Mouse (Mus musculus) neural tube, embryonic 14.5 days (tissue): ENCODE measurements around the gene Acp5. TPM values are rescaled to one million over a fixed set of nuclear protein-coding genes. Genes with fewer than 3 reads are reported as not detected.

Experiments used
- ATAC-seq: fragments of 200-750 bp; cut with Nextera tagmentation; 2 replicates; pipeline ENCODE4 v1.8.0; 2017; ENCODE audit warnings: low read depth, mild to moderate bottlenecking, moderate TSS enrichment, moderate library complexity
- H3K27ac ChIP-seq: fragments of 300-500 bp; sonication (generic); 2 replicates; pipeline ENCODE4 v1.5.1; 2014; ENCODE audit warnings: low read depth, mild to moderate bottlenecking, control low read depth, low read length, moderate library complexity, mixed read lengths
- H3K27me3 ChIP-seq: fragments of 300-500 bp; sonication (generic); 2 replicates; pipeline ENCODE4 v1.6.1; 2014; ENCODE audit warnings: low read length; ENCODE audit not compliant: control insufficient read depth, insufficient read depth
- H3K36me3 ChIP-seq: fragments of 300-500 bp; sonication (generic); 2 replicates; pipeline ENCODE4 v1.6.1; 2014; ENCODE audit warnings: low read length, mixed read lengths; ENCODE audit not compliant: control insufficient read depth, insufficient read depth
- H3K4me1 ChIP-seq: fragments of 300-500 bp; sonication (generic); 2 replicates; pipeline ENCODE4 v1.6.1; 2014; ENCODE audit warnings: low read length; ENCODE audit not compliant: control insufficient read depth, insufficient read depth
- H3K4me2 ChIP-seq: fragments of 300-500 bp; sonication (generic); 2 replicates; pipeline ENCODE4 v1.6.1; 2014; ENCODE audit warnings: mild to moderate bottlenecking, low read depth, low read length, control low read depth
- H3K4me3 ChIP-seq: fragments of 300-500 bp; sonication (generic); 2 replicates; pipeline ENCODE4 v1.5.1; 2014; ENCODE audit warnings: low read depth, low read length, control low read depth, mixed read lengths
- H3K9ac ChIP-seq: fragments of 300-500 bp; sonication (generic); replicated peaks from 2 replicates; pipeline ENCODE4 v1.6.1; 2014; ENCODE audit warnings: low read depth, mild to moderate bottlenecking, control low read depth, low read length, mixed read lengths
- H3K9me3 ChIP-seq: fragments of 300-500 bp; sonication (generic); 2 replicates; pipeline ENCODE4 v1.6.1; 2016; ENCODE audit warnings: low read length; ENCODE audit not compliant: control insufficient read depth
- WGBS: fragments of 180-500 bp; shearing (Covaris S2); extraction: QIAGEN DNeasy Blood & Tissue Kit; methylation state at CpG from one replicate; pipeline ENCODE4 v1.1.7; 2014; 5-methylcytosine and 5-hydroxymethylcytosine counted together
- polyA plus RNA-seq: library from polyadenylated mRNA; unstranded; fragments of >200 nt; fragmentation: Nextera tagmentation; extraction: Ambion mirVana; gene quantifications from 2 replicates; pipeline ENCODE4 v1.2.1, GENCODE M21; 2014

Gene Acp5
- 0.26 and 0.40 TPM in 2 replicates for polyA plus RNA-seq

DNA sequence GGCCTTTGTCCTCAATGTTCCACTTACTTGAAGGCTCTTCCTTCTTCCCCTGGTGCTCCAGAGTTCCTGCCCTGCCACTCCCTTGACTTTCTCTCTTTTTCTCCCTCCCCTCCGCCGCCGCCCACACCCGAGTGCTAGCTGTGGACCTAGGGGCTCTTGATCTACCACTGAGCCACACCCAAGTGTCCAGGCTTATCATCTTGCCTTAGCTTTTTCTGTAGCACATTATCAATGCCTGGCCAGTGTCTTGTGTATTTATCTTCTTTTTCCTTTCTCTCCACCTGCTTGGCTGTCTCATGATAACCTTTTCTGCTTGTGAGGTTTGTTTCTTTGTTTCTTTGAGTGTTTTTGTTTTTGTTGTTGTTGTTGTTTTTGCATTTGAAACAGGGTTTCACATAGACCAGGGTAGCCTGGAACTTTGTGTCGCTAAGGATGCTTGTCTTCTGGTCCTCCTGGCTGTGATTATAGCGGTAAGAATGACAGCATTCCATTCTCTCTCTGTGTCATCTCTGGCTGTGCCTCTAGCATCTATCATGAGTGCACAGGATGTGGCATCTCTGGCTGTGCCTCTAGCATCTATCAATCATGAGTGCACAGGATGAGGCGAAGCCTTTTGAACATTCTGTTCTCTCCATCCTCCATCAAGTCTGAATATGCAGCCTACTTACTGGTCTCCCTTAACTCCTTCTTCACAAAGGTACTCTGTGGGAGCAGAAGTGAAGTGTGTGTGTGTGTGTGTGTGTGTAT lies at the start of gene Acp5:
Gene Acp5 (minus strand): TSS at position 68 of the 747 bp plus-strand sequence.
- no peak within 1 kb of the TSS for H3K27ac ChIP-seq
- no peaks in the 10 kb centered on the region for H3K4me1 ChIP-seq
- H3K4me3 ChIP-seq = no peak within 1 kb of the TSS
- WGBS = 75% methylated on average over 7 of the region's 7 CpGs
- H3K27me3 ChIP-seq = peaks cover 11% of the 10 kb centered on the region
- ATAC-seq = no peak
- H3K36me3 ChIP-seq = no peaks in the 10 kb centered on the region
- no peak within 1 kb of the TSS for H3K9ac ChIP-seq
- no peak within 1 kb of the TSS for H3K4me2 ChIP-seq
- H3K9me3 ChIP-seq = no peaks in the 10 kb centered on the region

DNA sequence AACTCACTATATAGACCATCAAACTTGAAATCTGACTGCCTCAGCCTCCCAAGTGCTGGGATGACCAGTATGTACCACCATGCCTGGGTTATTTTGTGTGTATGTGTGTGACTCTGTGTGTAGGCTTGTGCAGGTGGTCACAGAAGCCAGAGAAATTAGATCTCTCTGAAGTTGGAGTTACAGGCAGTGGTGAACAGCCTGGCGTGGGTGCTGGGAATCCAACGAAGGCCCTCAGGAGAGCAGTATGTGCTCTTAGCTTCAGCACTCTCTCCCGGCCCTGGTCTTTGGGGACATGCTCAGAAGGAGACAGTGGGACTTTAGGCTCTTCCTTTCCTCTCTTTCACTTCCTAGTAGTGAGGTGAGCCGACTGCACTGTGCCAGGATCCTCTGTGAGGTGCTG lies 36.8 kb upstream of the Acp5 start:
- Histone ChIP-seq H3K27ac (no peak overlapping the region), H3K9ac (no peak overlapping the region), H3K4me3 (no peak overlapping the region), H3K27me3 (no peaks in the 10 kb centered on the region), H3K4me2 (no peak overlapping the region), H3K9me3 (no peaks in the 10 kb centered on the region), H3K4me1 (no peaks in the 10 kb centered on the region), H3K36me3 (no peaks in the 10 kb centered on the region)
- WGBS = 87% methylated on average over 4 of the region's 4 CpGs
- no peak for ATAC-seq

DNA sequence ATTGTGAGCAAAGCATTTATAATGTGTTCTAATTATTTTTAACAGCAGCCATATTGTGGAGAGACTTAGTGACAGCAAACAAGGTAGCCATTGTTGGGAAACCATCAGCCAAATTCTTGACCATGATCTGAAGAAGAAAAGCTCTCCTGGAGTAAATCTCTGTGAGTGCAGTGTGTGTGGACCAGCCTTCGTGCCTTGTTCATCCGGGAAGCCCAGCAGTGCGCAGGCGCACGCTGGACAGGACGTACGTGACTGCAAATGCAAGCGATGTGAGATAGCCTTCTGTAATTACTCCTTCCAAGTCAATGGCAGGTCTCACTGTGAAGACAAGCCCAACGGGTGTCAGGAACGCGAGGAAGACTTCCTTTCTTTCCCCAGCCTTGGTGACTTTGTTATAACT lies 33.8 kb upstream of the Acp5 start:
- no peak for ATAC-seq
- Histone ChIP-seq H3K4me2 (no peak overlapping the region), H3K4me1 (0 out of 2 replicates have a peak, but pooled peaks cover 2% of the 10 kb centered on the region), H3K9me3 (no peaks in the 10 kb centered on the region), H3K9ac (no peak overlapping the region), H3K27me3 (no peaks in the 10 kb centered on the region), H3K27ac (no peak overlapping the region), H3K36me3 (no peaks in the 10 kb centered on the region), H3K4me3 (no peak overlapping the region)
- WGBS = 92% methylated on average over 11 of the region's 11 CpGs

GRCm38 (mm10) chr9:22167751-22168150 lies 32.2 kb upstream of the Acp5 start:
- Histone ChIP-seq H3K27ac (no peak overlapping the region), H3K9ac (no peak overlapping the region), H3K4me3 (no peak overlapping the region), H3K4me1 (0 out of 2 replicates have a peak, but pooled peaks cover 2% of the 10 kb centered on the region), H3K27me3 (no peaks in the 10 kb centered on the region), H3K36me3 (no peaks in the 10 kb centered on the region), H3K9me3 (no peaks in the 10 kb centered on the region), H3K4me2 (no peak overlapping the region)
- 98% methylated on average over 4 of the region's 4 CpGs for WGBS
- ATAC-seq = no peak

DNA sequence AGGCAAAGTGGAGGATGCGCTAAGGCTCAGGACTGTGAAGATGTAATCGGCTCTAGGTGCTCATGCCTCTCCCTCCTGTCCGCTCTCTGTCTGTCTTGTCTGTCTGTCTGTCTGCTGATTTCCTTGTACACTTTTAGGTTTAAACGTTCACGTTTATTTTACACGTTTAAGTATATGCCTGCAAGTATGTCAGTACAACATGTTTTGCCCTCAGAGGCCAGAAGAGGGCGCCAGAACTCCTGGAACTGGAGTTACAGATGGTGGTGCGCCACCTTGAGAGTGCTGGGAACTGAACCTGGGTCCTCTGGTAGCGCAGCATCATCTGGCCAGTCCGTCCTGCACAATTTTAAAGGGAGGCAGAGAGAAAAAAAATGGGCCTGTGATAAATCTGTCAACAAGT lies 31.2 kb upstream of the Acp5 start:
- Histone ChIP-seq H3K36me3 (no peaks in the 10 kb centered on the region), H3K4me3 (no peak overlapping the region), H3K4me2 (no peak overlapping the region), H3K9ac (no peak overlapping the region), H3K4me1 (0 out of 2 replicates have a peak, but pooled peaks cover 2% of the 10 kb centered on the region), H3K27ac (no peak overlapping the region), H3K27me3 (no peaks in the 10 kb centered on the region), H3K9me3 (no peaks in the 10 kb centered on the region)
- ATAC-seq = no peak
- 93% methylated on average over 10 of the region's 10 CpGs for WGBS

DNA sequence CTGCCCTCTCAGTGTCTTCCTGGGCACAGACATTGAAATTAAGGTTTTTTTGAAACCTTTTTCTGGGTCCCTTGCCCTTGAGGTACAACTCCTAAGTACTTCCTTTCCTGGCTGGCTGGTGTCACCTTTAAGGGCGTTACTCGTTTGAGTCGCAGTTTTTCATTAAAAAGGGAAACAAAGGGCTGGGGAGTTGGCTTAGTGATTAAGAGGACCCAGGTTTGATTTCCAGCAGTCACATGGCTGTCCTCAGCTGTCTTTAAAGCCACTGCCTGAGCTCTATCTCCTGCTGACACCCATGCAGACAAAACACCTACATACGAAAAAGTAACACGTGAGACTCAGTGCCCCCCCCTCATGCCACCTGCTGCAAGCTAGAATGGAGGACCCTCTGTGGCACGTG lies 30.5 kb upstream of the Acp5 start:
- Histone ChIP-seq H3K4me2 (no peak overlapping the region), H3K27me3 (no peaks in the 10 kb centered on the region), H3K36me3 (no peaks in the 10 kb centered on the region), H3K27ac (no peak overlapping the region), H3K9me3 (no peaks in the 10 kb centered on the region), H3K9ac (no peak overlapping the region), H3K4me1 (0 out of 2 replicates have a peak, but pooled peaks cover 2% of the 10 kb centered on the region), H3K4me3 (no peak overlapping the region)
- no peak for ATAC-seq
- 55% methylated on average over 6 of the region's 6 CpGs for WGBS

DNA sequence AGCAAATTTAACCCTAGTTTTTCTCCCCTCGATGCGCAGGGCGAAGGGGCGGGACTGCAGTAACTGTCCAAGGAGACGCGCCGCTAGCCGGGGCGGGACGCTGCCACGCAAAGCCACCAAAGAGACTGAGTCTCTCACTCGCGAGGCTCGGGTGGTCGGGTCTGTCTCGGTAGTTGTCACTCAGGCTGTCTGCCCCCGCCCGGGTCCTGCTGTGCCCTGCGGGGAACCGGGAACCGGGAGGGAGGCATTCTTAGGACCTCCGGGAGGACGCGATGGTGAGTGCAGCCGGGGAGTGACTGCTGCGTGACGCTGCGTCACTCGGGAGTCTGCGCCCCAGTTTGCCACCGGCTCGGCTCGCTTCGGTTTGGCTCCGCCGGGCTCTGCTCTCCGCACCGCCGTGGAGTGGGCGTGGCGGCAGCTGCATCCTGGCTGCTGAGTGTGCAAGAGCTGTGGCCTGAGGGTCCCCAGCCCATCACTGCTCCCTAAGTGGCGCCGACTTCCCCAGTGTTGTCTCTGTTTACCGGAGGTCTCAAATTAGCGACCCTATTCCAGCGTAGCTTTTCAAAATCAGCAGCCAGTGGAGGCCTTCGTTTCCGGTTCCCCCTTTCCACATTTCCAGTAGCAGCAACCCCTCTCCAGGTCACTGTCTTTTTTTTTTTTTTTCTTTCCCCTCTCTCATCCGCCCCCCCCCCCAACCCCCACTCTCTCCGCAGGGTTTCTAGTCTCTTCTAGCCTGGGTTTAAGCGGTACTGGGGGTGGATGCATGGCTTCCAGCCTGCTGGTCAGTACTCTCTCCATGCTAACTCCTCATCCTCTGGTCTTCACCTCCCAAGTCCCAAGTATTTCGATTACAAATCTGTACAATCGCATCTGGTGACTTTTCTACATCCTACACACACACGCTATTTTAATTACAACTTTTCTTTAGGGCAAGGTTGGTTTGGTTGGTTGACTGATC lies 29.5 kb upstream of the Acp5 start:
- ATAC-seq = peak; percentile 92
- H3K27ac ChIP-seq = peak overlapping the region; percentile 83
- H3K36me3 ChIP-seq = no peaks in the 10 kb centered on the region
- no peaks in the 10 kb centered on the region for H3K9me3 ChIP-seq
- H3K9ac ChIP-seq = peak overlapping the region; percentile 74
- H3K4me1 ChIP-seq = 0 out of 2 replicates have a peak, but pooled peaks cover 2% of the 10 kb centered on the region
- 2% methylated on average over 54 of the region's 54 CpGs for WGBS
- peak overlapping the region; percentile 91 for H3K4me2 ChIP-seq
- H3K27me3 ChIP-seq = no peaks in the 10 kb centered on the region
- peak overlapping the region; percentile 64 for H3K4me3 ChIP-seq

GRCm38 (mm10) chr9:22162912-22163311 lies 27.4 kb upstream of the Acp5 start:
- Histone ChIP-seq H3K36me3 (no peaks in the 10 kb centered on the region; the same call in 1 of the 2 replicates), H3K9ac (no peak overlapping the region), H3K4me3 (no peak overlapping the region), H3K9me3 (no peaks in the 10 kb centered on the region), H3K4me2 (no peak overlapping the region), H3K27ac (no peak overlapping the region), H3K27me3 (no peaks in the 10 kb centered on the region), H3K4me1 (peaks cover 6% of the 10 kb centered on the region)
- no peak for ATAC-seq
- 90% methylated on average over 7 of the region's 7 CpGs for WGBS

GRCm38 (mm10) chr9:22162305-22162704 lies 26.8 kb upstream of the Acp5 start:
- H3K9me3 ChIP-seq = no peaks in the 10 kb centered on the region
- no peaks in the 10 kb centered on the region for H3K27me3 ChIP-seq
- no peak overlapping the region for H3K9ac ChIP-seq
- H3K27ac ChIP-seq = no peak overlapping the region
- peaks cover 11% of the 10 kb centered on the region for H3K4me1 ChIP-seq
- H3K4me2 ChIP-seq = no peak overlapping the region
- H3K36me3 ChIP-seq = no peaks in the 10 kb centered on the region; the same call in 1 of the 2 replicates
- no peak for ATAC-seq
- no peak overlapping the region for H3K4me3 ChIP-seq
- WGBS = 84% methylated on average over 9 of the region's 9 CpGs
